Mouse (Mus musculus): ENCODE measurements at regions not wholly inside any gene's neighbourhood (a gene's known extent, or its start where the extent isn't known, plus 50 kb on each side); places are given as distances from the start of the nearest gene placed in this dataset.
"Not testable (repeated sequence)": the region's sequence is repeated elsewhere in the genome, so short reads cannot be mapped to it uniquely, and the experiment has no call there.

DNA sequence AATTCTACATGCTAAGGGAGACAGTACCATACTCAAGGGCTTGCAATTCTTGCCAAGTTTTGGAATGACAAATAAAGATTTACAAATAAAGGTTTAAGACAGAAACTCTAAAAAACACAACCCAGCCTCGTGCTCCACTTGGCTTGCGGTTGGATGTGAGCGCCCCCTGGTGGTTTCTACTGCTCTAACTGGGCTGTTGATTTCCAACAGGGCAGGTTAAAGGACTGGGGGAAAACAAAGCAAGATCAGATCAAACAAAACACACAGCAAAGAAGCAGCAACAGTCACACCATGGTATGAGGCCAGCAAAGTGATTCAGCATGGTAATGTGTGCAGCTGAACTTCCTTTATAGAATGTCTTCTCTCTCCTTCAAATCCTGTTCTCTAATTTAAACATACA lies 339.2 kb downstream of the Adam3 start:
- Histone ChIP-seq H3K36me3 (ENCODE audit: control insufficient read depth, insufficient read depth, low read length) (no peaks in the 10 kb centered on the region), H3K9ac (replicated peaks; ENCODE audit: low read depth, low read length) (no peak overlapping the region), H3K4me2 (replicated peaks; ENCODE audit: low read depth, low read length) (no peak overlapping the region), H3K27ac (ENCODE audit: low read length) (no peak overlapping the region), H3K4me3 (ENCODE audit: low read depth, low read length) (no peak overlapping the region), H3K27me3 (ENCODE audit: control insufficient read depth, insufficient read depth, low read length) (no peaks in the 10 kb centered on the region), H3K9me3 (ENCODE audit: control insufficient read depth, low read depth, low read length) (no peaks in the 10 kb centered on the region), H3K4me1 (ENCODE audit: control insufficient read depth, insufficient read depth, low read length) (no peaks in the 10 kb centered on the region)
- 7% methylated on average over 3 of the region's 3 CpGs for WGBS
- no peak for ATAC-seq (ENCODE audit: insufficient number of reproducible peaks, insufficient read depth, low FRiP score, low read depth)

DNA sequence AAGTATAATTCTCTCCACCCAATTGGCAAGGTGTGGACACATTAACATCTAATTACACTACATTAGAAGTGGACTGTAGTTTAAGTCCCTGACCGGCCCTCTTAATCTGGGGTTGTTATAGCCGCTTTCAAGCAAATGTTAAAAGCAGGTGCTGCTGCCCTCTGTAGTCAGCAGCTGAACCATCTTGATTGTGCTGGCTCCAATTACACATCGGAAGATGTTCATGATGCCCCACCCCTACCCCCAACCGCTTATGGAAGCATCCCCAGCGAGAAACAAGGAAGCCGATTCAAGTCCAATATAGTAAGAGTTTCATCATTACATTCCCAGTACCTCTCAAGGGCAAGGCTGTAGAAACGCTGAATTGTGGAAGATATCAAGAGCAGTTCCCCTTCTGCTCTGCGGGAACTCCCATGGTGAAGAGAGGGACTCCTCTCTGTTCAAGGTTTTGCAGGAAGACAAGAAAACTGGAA lies 341.7 kb downstream of the Adam3 start:
- no peak overlapping the region for H3K4me3 ChIP-seq (ENCODE audit: low read depth, low read length)
- H3K4me2 ChIP-seq (replicated peaks; ENCODE audit: low read depth, low read length), result no peak overlapping the region
- WGBS, result 67% methylated on average over 8 of the region's 8 CpGs
- no peaks in the 10 kb centered on the region for H3K9me3 ChIP-seq (ENCODE audit: control insufficient read depth, low read depth, low read length)
- no peak overlapping the region for H3K9ac ChIP-seq (replicated peaks; ENCODE audit: low read depth, low read length)
- no peak for ATAC-seq (ENCODE audit: insufficient number of reproducible peaks, insufficient read depth, low FRiP score, low read depth)
- H3K36me3 ChIP-seq (ENCODE audit: control insufficient read depth, insufficient read depth, low read length), result no peaks in the 10 kb centered on the region
- no peaks in the 10 kb centered on the region for H3K4me1 ChIP-seq (ENCODE audit: control insufficient read depth, insufficient read depth, low read length)
- no peak overlapping the region for H3K27ac ChIP-seq (ENCODE audit: low read length)
- H3K27me3 ChIP-seq (ENCODE audit: control insufficient read depth, insufficient read depth, low read length), result no peaks in the 10 kb centered on the region

DNA sequence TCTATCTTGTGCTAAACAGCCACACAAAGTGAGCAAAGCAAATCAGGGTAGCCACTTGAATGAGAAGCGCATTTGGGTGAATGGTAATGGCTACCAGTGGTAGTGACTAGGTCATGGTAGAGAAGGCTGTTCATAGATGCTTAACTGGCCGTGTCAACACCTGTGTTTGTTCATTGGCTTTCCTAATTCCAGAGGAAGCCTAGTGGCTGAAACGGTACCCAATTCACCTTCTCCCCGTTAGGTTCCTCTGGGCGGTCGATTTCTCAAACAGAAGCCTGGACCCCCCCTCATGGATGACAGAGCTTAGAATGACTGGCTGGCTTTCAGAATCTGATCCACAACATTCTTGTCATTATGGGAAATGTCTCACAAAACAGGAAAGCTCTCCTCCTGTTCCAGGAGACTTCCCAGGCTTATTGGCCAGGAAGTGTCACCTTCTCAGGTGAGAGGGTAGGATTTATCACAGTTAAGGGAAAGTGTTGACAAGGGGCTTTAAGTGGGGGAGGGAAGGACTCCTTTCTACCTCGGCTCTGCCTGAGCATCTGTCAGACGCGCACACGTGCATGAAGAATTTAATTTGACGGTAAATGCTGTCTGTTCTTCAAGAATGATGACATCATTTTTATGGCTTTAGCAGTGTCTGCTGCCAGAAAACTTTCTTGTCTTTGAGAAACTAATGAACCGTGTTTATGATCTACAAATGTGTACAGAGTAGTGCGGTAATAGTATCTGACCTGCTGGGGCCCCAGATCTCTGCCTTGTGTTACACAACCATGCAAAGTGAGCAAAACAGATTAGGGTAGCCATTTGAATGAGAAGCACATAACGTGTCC lies 342.3 kb downstream of the Adam3 start:
- Histone ChIP-seq H3K36me3 (ENCODE audit: control insufficient read depth, insufficient read depth, low read length) (no peaks in the 10 kb centered on the region), H3K4me1 (ENCODE audit: control insufficient read depth, insufficient read depth, low read length) (no peaks in the 10 kb centered on the region), H3K4me3 (ENCODE audit: low read depth, low read length) (no peak overlapping the region), H3K9ac (replicated peaks; ENCODE audit: low read depth, low read length) (no peak overlapping the region), H3K9me3 (ENCODE audit: control insufficient read depth, low read depth, low read length) (no peaks in the 10 kb centered on the region), H3K27me3 (ENCODE audit: control insufficient read depth, insufficient read depth, low read length) (no peaks in the 10 kb centered on the region), H3K27ac (ENCODE audit: low read length) (no peak overlapping the region), H3K4me2 (replicated peaks; ENCODE audit: low read depth, low read length) (no peak overlapping the region)
- 55% methylated on average over 14 of the region's 14 CpGs for WGBS
- no peak for ATAC-seq (ENCODE audit: insufficient number of reproducible peaks, insufficient read depth, low FRiP score, low read depth)

DNA sequence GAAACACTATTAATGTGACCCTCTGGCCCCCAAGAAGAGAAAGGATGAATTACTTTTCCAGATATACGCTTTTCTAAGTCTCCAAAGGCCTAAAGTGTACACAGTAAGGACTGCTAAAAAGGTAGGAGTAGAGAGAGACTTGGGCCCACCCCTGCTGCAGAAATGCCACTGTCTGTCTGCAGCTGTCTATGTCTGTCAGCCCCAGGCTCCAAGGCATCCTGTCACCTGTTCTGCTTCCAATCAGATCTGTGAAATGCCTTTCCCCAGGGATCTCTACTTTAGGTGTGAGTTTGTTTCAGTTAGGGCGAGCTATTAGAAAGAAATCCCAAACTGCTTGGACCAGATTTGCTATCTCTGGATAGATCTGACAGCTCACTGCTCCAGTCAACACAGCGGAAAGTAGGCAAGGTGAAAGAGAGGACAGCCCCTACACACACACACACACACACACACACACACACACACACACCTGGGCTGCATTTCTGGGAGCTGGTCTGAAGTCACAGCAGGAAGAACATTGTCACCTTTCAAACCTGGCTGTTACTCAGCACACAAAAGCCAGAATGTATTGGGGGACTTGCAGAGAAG lies 343.9 kb downstream of the Adam3 start:
- Histone ChIP-seq H3K4me1 (ENCODE audit: control insufficient read depth, insufficient read depth, low read length) (no peaks in the 10 kb centered on the region), H3K4me3 (ENCODE audit: low read depth, low read length) (no peak overlapping the region), H3K36me3 (ENCODE audit: control insufficient read depth, insufficient read depth, low read length) (no peaks in the 10 kb centered on the region), H3K27ac (ENCODE audit: low read length) (no peak overlapping the region), H3K4me2 (replicated peaks; ENCODE audit: low read depth, low read length) (no peak overlapping the region), H3K9ac (replicated peaks; ENCODE audit: low read depth, low read length) (no peak overlapping the region), H3K9me3 (ENCODE audit: control insufficient read depth, low read depth, low read length) (no peaks in the 10 kb centered on the region), H3K27me3 (ENCODE audit: control insufficient read depth, insufficient read depth, low read length) (no peaks in the 10 kb centered on the region)
- ATAC-seq (ENCODE audit: insufficient number of reproducible peaks, insufficient read depth, low FRiP score, low read depth), result peak; percentile 58; the same call in 1 of the 2 replicates
- WGBS, result 44% methylated on average over 3 of the region's 3 CpGs

DNA sequence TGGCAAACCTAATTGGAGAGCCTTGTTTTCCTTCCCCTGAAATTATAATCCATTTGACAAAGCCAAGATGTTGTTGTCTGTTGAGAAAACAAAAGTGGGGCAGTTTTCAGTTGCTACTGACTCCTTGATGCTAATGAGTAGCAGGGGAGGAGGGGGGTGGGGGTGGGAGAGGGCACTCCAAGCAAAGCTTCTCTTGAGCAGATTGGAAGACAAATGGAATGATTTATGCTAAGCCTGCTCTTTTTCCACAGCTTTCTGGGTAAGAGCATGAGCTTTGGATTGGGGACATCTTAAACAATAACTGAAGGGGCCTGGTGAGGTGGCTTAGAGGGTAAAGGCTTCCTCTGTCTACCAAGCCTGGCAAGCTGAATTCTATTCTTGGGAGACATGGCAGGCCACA lies 347.6 kb downstream of the Adam3 start:
- Histone ChIP-seq H3K4me1 (ENCODE audit: control insufficient read depth, insufficient read depth, low read length) (no peaks in the 10 kb centered on the region), H3K4me3 (ENCODE audit: low read depth, low read length) (no peak overlapping the region), H3K27ac (ENCODE audit: low read length) (no peak overlapping the region), H3K4me2 (replicated peaks; ENCODE audit: low read depth, low read length) (no peak overlapping the region), H3K27me3 (ENCODE audit: control insufficient read depth, insufficient read depth, low read length) (no peaks in the 10 kb centered on the region), H3K36me3 (ENCODE audit: control insufficient read depth, insufficient read depth, low read length) (no peaks in the 10 kb centered on the region), H3K9me3 (ENCODE audit: control insufficient read depth, low read depth, low read length) (no peaks in the 10 kb centered on the region), H3K9ac (replicated peaks; ENCODE audit: low read depth, low read length) (no peak overlapping the region)
- ATAC-seq (ENCODE audit: insufficient number of reproducible peaks, insufficient read depth, low FRiP score, low read depth), result no peak

DNA sequence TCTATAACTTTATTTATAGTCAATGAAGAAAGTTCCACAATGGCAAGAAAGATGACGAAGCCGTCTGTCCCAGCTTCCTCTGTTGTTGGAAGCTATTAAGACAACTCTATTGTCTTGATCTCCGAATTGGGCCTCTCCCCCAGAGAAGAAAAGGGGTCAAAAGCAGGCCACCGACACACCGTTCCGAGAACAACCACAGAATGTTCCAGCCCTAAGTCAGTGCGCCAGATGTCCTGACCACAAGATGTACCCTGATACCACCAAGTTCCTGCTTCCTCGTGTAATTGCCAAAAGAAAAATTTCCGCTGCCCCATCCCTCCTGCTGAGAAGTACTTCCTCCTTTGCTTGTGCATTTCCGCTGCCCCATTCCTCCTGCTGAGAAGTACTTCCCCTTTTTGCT lies 348.8 kb downstream of the Adam3 start:
- WGBS, result 90% methylated on average over 10 of the region's 10 CpGs
- H3K36me3 ChIP-seq (ENCODE audit: control insufficient read depth, insufficient read depth, low read length); H3K27ac ChIP-seq (ENCODE audit: low read length); H3K4me3 ChIP-seq (ENCODE audit: low read depth, low read length); H3K9me3 ChIP-seq (ENCODE audit: control insufficient read depth, low read depth, low read length); H3K4me1 ChIP-seq (ENCODE audit: control insufficient read depth, insufficient read depth, low read length); ATAC-seq (ENCODE audit: insufficient number of reproducible peaks, insufficient read depth, low FRiP score, low read depth); H3K27me3 ChIP-seq (ENCODE audit: control insufficient read depth, insufficient read depth, low read length); H3K9ac ChIP-seq (replicated peaks; ENCODE audit: low read depth, low read length); H3K4me2 ChIP-seq (replicated peaks; ENCODE audit: low read depth, low read length): not testable (repeated sequence)

DNA sequence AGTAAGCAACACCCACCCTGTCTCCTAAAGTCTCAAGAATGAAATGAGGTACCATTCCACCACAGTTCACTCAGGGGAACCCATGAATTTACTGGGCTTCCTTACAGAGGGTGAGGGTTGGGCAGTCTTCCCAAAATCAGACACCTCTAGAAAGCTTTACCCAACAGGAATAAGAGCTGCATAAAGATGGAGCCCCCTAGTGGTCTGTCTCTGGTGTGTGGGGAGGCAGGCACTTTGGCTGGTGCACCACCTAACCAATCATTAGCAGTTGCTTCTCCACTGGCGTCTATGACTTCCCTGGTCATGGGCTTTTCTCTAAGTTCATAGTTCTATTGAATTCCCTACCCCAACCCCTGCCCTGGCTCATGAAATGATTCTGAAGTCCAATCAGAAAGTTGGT lies 351.1 kb downstream of the Adam3 start:
- Histone ChIP-seq H3K36me3 (ENCODE audit: control insufficient read depth, insufficient read depth, low read length) (no peaks in the 10 kb centered on the region), H3K27me3 (ENCODE audit: control insufficient read depth, insufficient read depth, low read length) (no peaks in the 10 kb centered on the region), H3K4me1 (ENCODE audit: control insufficient read depth, insufficient read depth, low read length) (no peaks in the 10 kb centered on the region), H3K4me3 (ENCODE audit: low read depth, low read length) (no peak overlapping the region), H3K9me3 (ENCODE audit: control insufficient read depth, low read depth, low read length) (no peaks in the 10 kb centered on the region), H3K4me2 (replicated peaks; ENCODE audit: low read depth, low read length) (no peak overlapping the region), H3K9ac (replicated peaks; ENCODE audit: low read depth, low read length) (no peak overlapping the region), H3K27ac (ENCODE audit: low read length) (no peak overlapping the region)
- no peak for ATAC-seq (ENCODE audit: insufficient number of reproducible peaks, insufficient read depth, low FRiP score, low read depth)
- WGBS, result 72% methylated on average over 1 of the region's 1 CpGs

DNA sequence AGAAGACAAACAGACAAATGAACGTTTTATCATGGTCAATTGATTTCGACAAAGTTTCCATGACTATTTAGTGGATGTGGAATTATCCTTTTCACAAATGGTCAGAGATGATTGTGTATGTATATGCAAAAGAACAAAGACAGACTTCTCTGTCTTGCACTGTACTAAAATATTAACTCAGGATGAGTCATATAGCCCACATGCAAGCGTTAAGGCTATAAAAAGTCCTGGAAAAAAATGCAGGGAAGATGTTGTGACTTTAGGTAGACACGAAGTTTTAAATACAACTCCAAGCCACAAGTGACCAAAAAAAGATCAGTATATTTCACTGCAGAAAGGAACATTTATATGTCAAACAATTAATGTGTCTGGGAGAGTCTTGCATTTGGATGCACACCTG lies 353.6 kb downstream of the Adam3 start:
- WGBS, result 82% methylated on average over 4 of the region's 4 CpGs

More for the DNA sequence above, 353.6 kb downstream of the Adam3 start:
- no peak for ATAC-seq (ENCODE audit: insufficient number of reproducible peaks, insufficient read depth, low FRiP score, low read depth)
- Histone ChIP-seq H3K36me3 (ENCODE audit: control insufficient read depth, insufficient read depth, low read length) (no peaks in the 10 kb centered on the region), H3K27me3 (ENCODE audit: control insufficient read depth, insufficient read depth, low read length) (no peaks in the 10 kb centered on the region), H3K9me3 (ENCODE audit: control insufficient read depth, low read depth, low read length) (no peaks in the 10 kb centered on the region), H3K4me3 (ENCODE audit: low read depth, low read length) (no peak overlapping the region), H3K4me1 (ENCODE audit: control insufficient read depth, insufficient read depth, low read length) (no peaks in the 10 kb centered on the region), H3K4me2 (replicated peaks; ENCODE audit: low read depth, low read length) (no peak overlapping the region), H3K9ac (replicated peaks; ENCODE audit: low read depth, low read length) (no peak overlapping the region), H3K27ac (ENCODE audit: low read length) (no peak overlapping the region)

Data from stomach, embryonic 14.5 days (tissue).